Mouse (Mus musculus) lung, adult 2 months (tissue): Measurements from ENCODE around the gene Il17c.

Experiments used
- CTCF ChIP-seq: fragments of 200-500 bp; IDR thresholded peaks from 2 replicates; pipeline ENCODE4 v1.5.1; 2011; ENCODE audit warnings: mild to moderate bottlenecking, low read length, control low read depth; ENCODE audit not compliant: insufficient read depth
- POLR2A ChIP-seq: fragments of 200-500 bp; IDR thresholded peaks from 2 replicates; pipeline ENCODE4 v1.6.1; 2011; ENCODE audit warnings: low read depth, mild to moderate bottlenecking, control low read depth, low read length, borderline replicate concordance; ENCODE audit errors: extremely low read depth

DNA sequence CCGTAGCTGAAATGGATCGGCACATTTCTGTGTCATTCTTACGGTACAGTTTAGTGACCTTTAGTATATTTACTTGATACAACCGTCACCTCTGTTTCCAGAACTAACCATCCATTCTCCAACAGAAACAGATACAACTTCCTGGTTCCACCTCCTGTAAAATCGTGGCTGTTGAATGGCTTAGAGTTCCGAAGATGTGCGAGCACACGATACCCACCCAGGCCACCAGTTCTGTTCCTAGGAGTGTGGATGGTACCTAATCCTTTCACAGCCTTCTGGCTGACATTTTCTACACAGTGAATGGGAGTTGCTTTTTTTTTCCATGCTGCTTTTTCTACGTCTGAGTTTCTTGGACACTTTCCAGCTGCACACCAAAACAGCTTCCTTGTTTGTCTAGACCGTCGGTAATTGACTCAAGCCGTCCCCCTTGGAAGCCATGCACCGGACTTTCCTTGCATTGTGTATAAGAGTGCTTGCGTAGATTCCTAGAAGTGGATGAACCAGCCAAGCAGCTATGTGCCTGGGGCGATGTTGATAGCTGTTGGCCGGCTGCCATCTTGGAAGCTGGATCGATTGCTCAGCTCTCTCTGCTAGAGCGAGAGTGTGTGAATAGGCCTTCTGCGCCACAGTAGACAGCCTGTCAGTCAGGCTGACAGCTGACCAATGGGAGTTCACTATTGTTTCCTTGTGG, 22.4 kb downstream of the Il17c start:
- TF ChIP-seq CTCF: no peak
- TF ChIP-seq POLR2A: peak; percentile 40; the same call in 1 of the 2 replicates
